Mouse (Mus musculus): ENCODE results near the gene Slc7a11.

Slc7a11 gene

GRCm38 (mm10) chr3:50405915-50406314 lies 37.5 kb downstream of the Slc7a11 start:
- DNase-seq (ENCODE audit: low read depth): no peak

GRCm38 (mm10) chr3:50388786-50389185 lies 54.6 kb downstream of the Slc7a11 start:
- DNase-seq (ENCODE audit: low read depth): no peak

GRCm38 (mm10) chr3:50388288-50388687 lies 55.1 kb downstream of the Slc7a11 start:
- DNase-seq (ENCODE audit: low read depth): peak; percentile 20

- no peak for DNase-seq (ENCODE audit: low read depth)
Observed at GRCm38 (mm10) chr3:50387280-50387679, 56.1 kb downstream of the Slc7a11 start.

- no peak for DNase-seq (ENCODE audit: low read depth)
Observed at GRCm38 (mm10) chr3:50386561-50387221, 56.7 kb downstream of the Slc7a11 start.

GRCm38 (mm10) chr3:50386066-50386465 lies 57.3 kb downstream of the Slc7a11 start:
- no peak for DNase-seq (ENCODE audit: low read depth)

GRCm38 (mm10) chr3:50382729-50383128 lies 60.7 kb downstream of the Slc7a11 start:
- DNase-seq (ENCODE audit: low read depth): no peak

GRCm38 (mm10) chr3:50381861-50382693 lies 61.3 kb downstream of the Slc7a11 start:
- DNase-seq (ENCODE audit: low read depth): no peak

- DNase-seq (ENCODE audit: low read depth): peak; percentile 82
Observed at GRCm38 (mm10) chr3:50381160-50381860, 62.1 kb downstream of the Slc7a11 start.

DNA sequence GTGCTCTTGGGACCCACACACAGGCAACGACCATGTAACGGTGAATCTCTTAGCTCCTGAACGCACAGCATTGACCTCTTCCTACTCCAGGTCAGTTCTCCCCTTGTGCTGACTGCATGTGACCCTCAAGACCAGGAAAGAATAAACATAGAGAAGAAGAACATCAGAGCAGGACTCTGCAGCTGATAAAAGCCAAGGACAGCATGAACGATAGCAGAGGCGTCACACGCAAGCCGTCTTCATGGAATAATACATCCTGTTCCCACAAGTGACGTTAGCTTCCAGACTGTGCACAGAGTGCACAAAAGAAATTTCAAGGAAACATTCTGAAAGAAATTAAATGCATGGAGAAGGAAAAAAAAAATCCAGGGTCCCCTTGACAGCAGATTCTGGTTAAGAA lies 63.5 kb downstream of the Slc7a11 start:
- DNase-seq (ENCODE audit: low read depth): no peak

- no peak for DNase-seq (ENCODE audit: low read depth)
Observed at GRCm38 (mm10) chr3:50375477-50375876, 67.9 kb downstream of the Slc7a11 start.

GRCm38 (mm10) chr3:50369791-50370190 lies 73.6 kb downstream of the Slc7a11 start:
- no peak for DNase-seq (ENCODE audit: low read depth)

GRCm38 (mm10) chr3:50367175-50367574 lies 76.2 kb downstream of the Slc7a11 start:
- DNase-seq (ENCODE audit: low read depth): no peak

DNA sequence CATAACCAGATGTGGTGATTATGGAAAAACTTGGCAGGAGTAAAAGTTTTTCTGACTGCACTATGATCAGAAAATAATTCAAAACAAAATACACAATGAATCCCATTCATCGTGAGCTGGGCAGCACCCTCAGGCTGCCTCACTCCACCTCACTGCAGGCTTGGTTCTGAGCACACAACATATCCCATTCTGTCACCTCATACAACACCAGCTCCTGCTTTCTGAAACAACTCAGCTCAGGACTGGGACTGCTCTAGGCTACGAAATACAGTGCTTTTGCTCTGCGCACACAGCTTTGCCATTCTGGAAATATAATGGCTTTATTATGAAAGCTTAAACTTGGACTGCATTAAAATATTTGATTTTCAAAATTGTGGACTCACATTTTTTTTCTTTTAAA lies 79.8 kb downstream of the Slc7a11 start:
- DNase-seq (ENCODE audit: low read depth): no peak

DNA sequence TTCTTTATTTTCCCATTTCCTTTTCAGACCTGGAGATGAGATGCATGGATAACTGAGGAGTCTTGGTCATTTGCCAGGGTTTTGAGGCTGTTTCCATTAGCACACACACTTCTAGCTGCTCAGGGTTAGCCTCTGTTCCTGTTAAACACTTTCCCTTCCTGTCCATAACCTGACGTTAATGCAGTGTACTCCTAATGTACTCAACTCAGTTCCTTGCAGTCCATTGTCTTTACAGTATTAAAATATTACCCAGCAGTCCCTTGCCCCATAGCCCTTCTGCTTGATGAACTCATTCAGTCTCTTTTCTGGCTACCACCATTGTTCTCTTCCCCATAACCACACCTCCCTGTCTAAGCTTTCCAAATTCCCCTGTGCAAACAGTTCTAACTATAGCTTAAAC lies 96.3 kb downstream of the Slc7a11 start:
- no peak for DNase-seq (ENCODE audit: low read depth)

- no peak for DNase-seq (ENCODE audit: low read depth)
Observed at GRCm38 (mm10) chr3:50344411-50344810, 99.0 kb downstream of the Slc7a11 start.

- DNase-seq (ENCODE audit: low read depth): no peak
Observed at GRCm38 (mm10) chr3:50324524-50324923, 118.9 kb downstream of the Slc7a11 start.

DNA sequence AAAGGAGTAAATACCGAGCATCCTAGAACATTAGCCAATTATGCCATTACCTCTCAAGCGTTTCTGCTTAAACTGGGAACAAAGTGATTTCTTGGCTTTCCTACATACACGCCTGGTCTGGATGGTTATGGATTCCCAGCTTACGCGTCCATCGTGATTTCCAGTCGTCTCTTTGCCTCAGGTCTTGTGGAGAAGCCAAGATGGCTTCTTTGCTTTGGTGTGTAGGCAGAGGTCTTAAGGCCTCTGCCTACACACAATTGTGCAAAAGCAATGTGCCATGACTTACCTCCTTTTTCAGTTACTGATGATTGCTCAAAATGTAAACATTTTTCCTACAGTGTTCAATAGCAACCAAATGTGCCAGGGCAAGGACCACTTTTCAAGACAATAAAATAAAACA lies 119.5 kb downstream of the Slc7a11 start:
- no peak for DNase-seq (ENCODE audit: low read depth)

- no peak for DNase-seq (ENCODE audit: low read depth)
Observed at GRCm38 (mm10) chr3:50320862-50321261, 122.6 kb downstream of the Slc7a11 start.

DNA sequence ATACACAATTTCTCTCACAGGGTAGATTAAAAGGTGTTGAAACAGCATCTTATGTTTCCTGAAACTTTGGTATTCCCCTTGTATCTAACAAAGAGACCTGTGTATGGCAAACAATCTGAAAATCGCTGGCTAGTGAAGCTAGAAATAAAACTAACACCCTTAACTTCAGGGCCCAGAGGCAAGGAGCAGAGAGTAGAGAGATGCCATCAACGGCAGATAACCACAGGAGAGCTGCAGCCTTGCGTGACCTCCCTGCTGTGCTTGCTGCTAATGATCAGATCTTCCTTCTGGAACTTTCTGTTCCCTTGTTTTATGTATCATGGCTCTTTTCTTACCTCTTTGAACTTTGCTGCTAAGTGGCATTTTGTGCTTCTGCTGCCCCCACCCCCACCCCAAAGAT lies 125.3 kb downstream of the Slc7a11 start:
- no peak for DNase-seq (ENCODE audit: low read depth)

GRCm38 (mm10) chr3:50313816-50314215 lies 129.6 kb downstream of the Slc7a11 start:
- DNase-seq (ENCODE audit: low read depth): no peak

- no peak for DNase-seq (ENCODE audit: low read depth)
Observed at GRCm38 (mm10) chr3:50307339-50308327, 135.8 kb downstream of the Slc7a11 start.
